In the genomic region with DNA sequence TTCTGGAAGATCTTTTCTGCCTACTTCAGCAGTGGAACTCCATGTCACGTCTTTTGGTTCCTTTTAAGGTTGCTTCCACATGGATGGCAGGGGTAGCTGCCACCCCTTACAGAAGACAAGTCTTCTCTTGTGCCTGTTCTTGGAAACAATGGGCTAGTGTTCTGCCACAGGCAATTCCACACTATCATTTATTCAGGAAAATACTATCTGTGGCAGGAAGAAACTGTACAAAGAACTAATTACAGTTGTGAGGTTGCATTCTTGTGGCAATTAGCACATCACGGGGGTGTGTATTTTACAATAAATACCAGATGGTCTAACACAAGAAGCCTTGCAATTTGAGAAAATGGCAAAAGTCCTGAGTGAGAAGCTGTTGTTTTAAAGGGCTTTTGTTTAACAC, we compare ENCODE assay signal across 27 mouse cellular contexts.
DNase-seq lines count a peak whose midpoint lies in the region; ATAC-seq and TF ChIP-seq lines count a peak whose summit lies in the region.
"Had no signal": no experiment of that assay in that cellular context is flagged by ENCODE, and none has a peak within 500 bp of the region (broad histone marks: within the 10 kb centered on the region; RNA-seq: fewer than 3 reads in every experiment).

No protein-coding gene starts in this region.

- H3K36me3 ChIP-seq in embryonic facial prominence, embryonic 13.5 days, result no peaks in the 10 kb centered on the region
- no peaks in the 10 kb centered on the region for H3K36me3 ChIP-seq in embryonic facial prominence, embryonic 10.5 days (replicated peaks)
- no peaks in the 10 kb centered on the region for H3K36me3 ChIP-seq in forebrain, embryonic 14.5 days (ENCODE audit: control insufficient read depth, insufficient read depth, low read length)
- H3K36me3 ChIP-seq in heart, adult 2 months (ENCODE audit: control insufficient read depth, insufficient read depth, low read length), result no peaks in the 10 kb centered on the region
- H3K36me3 ChIP-seq: hindbrain, embryonic 15.5 days; limb, embryonic 12.5 days; midbrain, embryonic 13.5 days; neural tube, embryonic 12.5 days had no signal

- TF ChIP-seq EP300 in heart, adult 2 months (IDR thresholded peaks at IDR 0.05; ENCODE audit: insufficient read depth, low read depth, low read length), result no peak

- H3K27ac ChIP-seq in embryonic facial prominence, embryonic 13.5 days, result no peak overlapping the region
- no peak overlapping the region for H3K27ac ChIP-seq in embryonic facial prominence, embryonic 10.5 days (replicated peaks)
- H3K27ac ChIP-seq in forebrain, embryonic 14.5 days (ENCODE audit: low read depth, low read length), result no peak overlapping the region
- H3K27ac ChIP-seq in heart, adult 2 months, result no peak overlapping the region
- H3K27ac ChIP-seq: hindbrain, embryonic 15.5 days; kidney, postnatal 0 days; midbrain, embryonic 13.5 days; neural tube, embryonic 12.5 days had no signal

- no peaks in the 10 kb centered on the region for H3K27me3 ChIP-seq in embryonic facial prominence, embryonic 13.5 days
- H3K27me3 ChIP-seq in embryonic facial prominence, embryonic 10.5 days (replicated peaks; ENCODE audit: low read depth, poor library complexity, severe bottlenecking), result no peaks in the 10 kb centered on the region
- H3K27me3 ChIP-seq in forebrain, embryonic 14.5 days (replicated peaks; ENCODE audit: control insufficient read depth, insufficient read depth, low read length), result no peaks in the 10 kb centered on the region
- no peaks in the 10 kb centered on the region for H3K27me3 ChIP-seq in heart, adult 2 months (ENCODE audit: control insufficient read depth, insufficient read depth, low read length)
- H3K27me3 ChIP-seq: hindbrain, embryonic 15.5 days; limb, embryonic 12.5 days; midbrain, embryonic 13.5 days; neural tube, embryonic 12.5 days had no signal

- H3K4me2 ChIP-seq in embryonic facial prominence, embryonic 13.5 days, result no peak overlapping the region
- no peak overlapping the region for H3K4me2 ChIP-seq in forebrain, embryonic 14.5 days (ENCODE audit: low read length)
- H3K4me2 ChIP-seq: hindbrain, embryonic 15.5 days; limb, embryonic 12.5 days; liver, embryonic 11.5 days; midbrain, embryonic 13.5 days; neural tube, embryonic 12.5 days had no signal

- TF ChIP-seq POLR2A in heart, adult 2 months (IDR thresholded peaks at IDR 0.05; ENCODE audit: insufficient read depth, low read depth, low read length), result no peak

- no peak overlapping the region for H3K4me3 ChIP-seq in embryonic facial prominence, embryonic 13.5 days
- H3K4me3 ChIP-seq in embryonic facial prominence, embryonic 10.5 days, result no peak overlapping the region
- no peak overlapping the region for H3K4me3 ChIP-seq in forebrain, embryonic 14.5 days (ENCODE audit: low read depth, low read length)
- no peak overlapping the region for H3K4me3 ChIP-seq in heart, adult 2 months
- H3K4me3 ChIP-seq: erythroblast, embryonic 14.5 days; hindbrain, embryonic 15.5 days; limb, embryonic 12.5 days; midbrain, embryonic 13.5 days; neural tube, embryonic 12.5 days had no signal

- no peak for TF ChIP-seq CTCF in heart, adult 2 months (IDR thresholded peaks at IDR 0.05)

- H3K9ac ChIP-seq in embryonic facial prominence, embryonic 13.5 days, result no peak overlapping the region
- no peak overlapping the region for H3K9ac ChIP-seq in forebrain, embryonic 14.5 days (ENCODE audit: low read length)
- H3K9ac ChIP-seq in heart, adult 2 months (ENCODE audit: low read depth, low read length), result no peak overlapping the region
- H3K9ac ChIP-seq: hindbrain, embryonic 15.5 days; limb, embryonic 12.5 days; liver, postnatal 0 days; midbrain, embryonic 13.5 days; neural tube, embryonic 12.5 days had no signal

- DNase-seq in embryonic facial prominence, embryonic 10.5 days (ENCODE audit: low spot score), result no peak
- peak; percentile 86 for DNase-seq in Muller cell, postnatal 12 days (ENCODE audit: inconsistent ontology term)
- DNase-seq in forebrain, embryonic 14.5 days (ENCODE audit: low spot score), result peak; percentile 44
- peak; percentile 7 for DNase-seq in mesoderm, embryonic 11.5 days (ENCODE audit: low read depth, low spot score)
- DNase-seq in lung, postnatal 14 days, result no peak
- DNase-seq in heart, adult 2 months, result no peak
- no peak for DNase-seq in heart, adult 18-20 months
- DNase-seq: adrenal gland, postnatal 14 days; cerebellum, adult 9-11 months; gastrocnemius, postnatal 14 days; heart, adult 11 months; heart, postnatal 36 days; kidney, adult 2 months; layer of hippocampus, adult 9-11 months; liver, postnatal 0 days; right cerebral cortex, adult 18-20 months; right cerebral cortex, postnatal 4 days; thymus, postnatal 25 days had no signal

- no peaks in the 10 kb centered on the region for H3K79me2 ChIP-seq in heart, adult 2 months (replicated peaks; ENCODE audit: control insufficient read depth, insufficient read depth, low read length)

- 0 out of 2 replicates have a peak, but pooled peaks have one; percentile 15 for ATAC-seq in embryonic facial prominence, embryonic 13.5 days (ENCODE audit: insufficient number of reproducible peaks, insufficient read depth, low FRiP score, low TSS enrichment, low read depth)
- ATAC-seq in forebrain, embryonic 14.5 days, result peak; percentile 44; the same call in 1 of the 2 replicates
- ATAC-seq: liver, postnatal 0 days; lung, postnatal 0 days; midbrain, embryonic 13.5 days had no signal

- no peaks in the 10 kb centered on the region for H3K4me1 ChIP-seq in embryonic facial prominence, embryonic 13.5 days
- H3K4me1 ChIP-seq in embryonic facial prominence, embryonic 10.5 days, result peaks cover 6% of the 10 kb centered on the region
- H3K4me1 ChIP-seq in forebrain, embryonic 14.5 days (ENCODE audit: control insufficient read depth, insufficient read depth, low read length), result peaks cover 4% of the 10 kb centered on the region; the same call in 1 of the 2 replicates
- H3K4me1 ChIP-seq in heart, adult 2 months (ENCODE audit: control insufficient read depth, insufficient read depth, low read length), result no peaks in the 10 kb centered on the region
- H3K4me1 ChIP-seq: hindbrain, embryonic 15.5 days; neural tube, embryonic 12.5 days had no signal

- whole genome bisulfite sequencing in embryonic facial prominence, embryonic 13.5 days, result 17% methylated on average over 2 of the region's 2 CpGs
- 28% methylated on average over 2 of the region's 2 CpGs for WGBS in embryonic facial prominence, embryonic 10.5 days
- 7% methylated on average over 2 of the region's 2 CpGs for WGBS in forebrain, embryonic 14.5 days
- WGBS in heart, adult 2 months, result 44% methylated on average over 2 of the region's 2 CpGs

- intact Hi-C loops in heart, adult 2 months (cut with DNase I), result no loop called here

- no peaks in the 10 kb centered on the region for H3K9me3 ChIP-seq in embryonic facial prominence, embryonic 13.5 days
- no peaks in the 10 kb centered on the region for H3K9me3 ChIP-seq in embryonic facial prominence, embryonic 10.5 days
- H3K9me3 ChIP-seq in forebrain, embryonic 14.5 days (replicated peaks; ENCODE audit: control insufficient read depth, low read length), result no peaks in the 10 kb centered on the region
- H3K9me3 ChIP-seq: hindbrain, embryonic 15.5 days; limb, embryonic 12.5 days; midbrain, embryonic 13.5 days; neural tube, embryonic 12.5 days had no signal

Comparison
In these comparisons a context has a peak if more than half of its experiments do, and no peak if none do; other contexts are left out.
1. DNase-seq: peak in Muller cell, postnatal 12 days (single experiment), forebrain, embryonic 14.5 days (single experiment) and mesoderm, embryonic 11.5 days (single experiment); none in embryonic facial prominence, embryonic 10.5 days (single experiment), lung, postnatal 14 days (single experiment), heart, adult 2 months (0 of 2) and heart, adult 18-20 months (0 of 2).